Mouse (Mus musculus) ES-Bruce4 (cell line): ENCODE results near the gene Ssna1. TPM values are rescaled to one million over a fixed set of nuclear protein-coding genes. Genes with fewer than 3 reads are reported as not detected.
A peak's percentile ranks its signal among the peaks of the same experiment; 100 is the strongest.

ENCODE experiments used
- H3K27ac ChIP-seq: 2 replicates; pipeline ENCODE4 v1.5.1; 2012; ENCODE audit warnings: low read length, inconsistent platforms; ENCODE audit not compliant: insufficient read depth
- H3K27me3 ChIP-seq: 2 replicates; pipeline ENCODE4 v1.6.1; 2012; ENCODE audit warnings: mild to moderate bottlenecking, low read length, inconsistent platforms; ENCODE audit not compliant: control insufficient read depth, poor library complexity, insufficient read depth, severe bottlenecking
- H3K36me3 ChIP-seq: 2 replicates; pipeline ENCODE4 v1.6.1; 2012; ENCODE audit warnings: inconsistent platforms, mild to moderate bottlenecking, low read length, moderate library complexity; ENCODE audit not compliant: control insufficient read depth, poor library complexity, insufficient read depth, severe bottlenecking
- H3K4me1 ChIP-seq: one replicate; pipeline ENCODE4 v1.8.1; 2011; ENCODE audit warnings: low read length; ENCODE audit not compliant: control insufficient read depth, insufficient read depth
- H3K4me3 ChIP-seq: 2 replicates; pipeline ENCODE4 v1.5.1; 2011; ENCODE audit warnings: low read depth, mild to moderate bottlenecking, low read length
- H3K9ac ChIP-seq: 2 replicates; pipeline ENCODE4 v1.6.1; 2012; ENCODE audit warnings: low read depth, mild to moderate bottlenecking, inconsistent platforms; ENCODE audit not compliant: poor library complexity, severe bottlenecking
- H3K9me3 ChIP-seq: replicated peaks from 2 replicates; pipeline ENCODE4 v1.6.1; 2012; ENCODE audit warnings: mild to moderate bottlenecking, low read length, inconsistent platforms; ENCODE audit not compliant: control insufficient read depth, poor library complexity, insufficient read depth, severe bottlenecking
- CTCF ChIP-seq: IDR thresholded peaks from one replicate; pipeline ENCODE4 v1.8.1; 2011; ENCODE audit warnings: low read depth, low read length
- EP300 ChIP-seq: IDR thresholded peaks from 2 replicates; pipeline ENCODE4 v1.6.1; 2011; ENCODE audit warnings: low read depth, low read length; ENCODE audit not compliant: insufficient read depth
- POLR2A ChIP-seq: IDR thresholded peaks from one replicate; pipeline ENCODE4 v1.8.1; 2011; ENCODE audit warnings: low read length; ENCODE audit not compliant: insufficient read depth
- polyA plus RNA-seq: library from polyadenylated mRNA; stranded (reverse); fragments of >200 nt; gene quantifications from 2 replicates; pipeline ENCODE4 v1.2.4, GENCODE M21; 2011; ENCODE audit warnings: low read depth; ENCODE audit not compliant: missing spikeins, insufficient read depth, insufficient read length

Gene Ssna1
- polyA plus RNA-seq, 1 experiment: 49.1 TPM

DNA sequence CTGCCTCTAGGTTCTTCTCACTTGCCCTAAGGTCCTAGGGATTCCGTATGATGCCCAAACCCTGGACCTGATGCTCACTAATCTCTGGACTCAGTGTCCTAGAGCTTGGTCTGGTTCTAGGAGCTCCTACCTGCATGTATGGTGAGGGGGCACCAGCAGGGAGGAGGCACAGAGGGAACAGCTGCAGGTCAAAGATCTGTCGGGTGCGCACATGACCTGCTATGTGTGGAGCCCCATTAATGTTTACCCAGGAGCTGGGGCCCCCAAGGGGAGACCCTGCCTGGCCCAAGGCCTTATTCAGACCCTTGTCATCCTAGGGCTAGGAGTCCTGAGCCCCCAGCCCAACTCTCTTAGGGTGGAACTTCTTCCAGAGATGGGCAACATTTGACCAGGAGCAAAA is 38.2 kb downstream of the Ssna1 start, which contains the start of gene Slc34a3:
Gene Slc34a3 (minus strand): TSS at position 315 of the 400 bp plus-strand sequence.
- Histone ChIP-seq H3K9me3 (no peaks in the 10 kb centered on the region), H3K27ac (no peak within 1 kb of the TSS), H3K4me1 (peaks cover 15% of the 10 kb centered on the region), H3K36me3 (no peaks in the 10 kb centered on the region), H3K4me3 (no peak within 1 kb of the TSS), H3K9ac (no peak within 1 kb of the TSS), H3K27me3 (no peaks in the 10 kb centered on the region)
- TF ChIP-seq POLR2A (no peak), EP300 (no peak), CTCF (no peak)

- no peak for TF ChIP-seq POLR2A
- TF ChIP-seq EP300: no peak
- TF ChIP-seq CTCF: no peak
- Histone ChIP-seq H3K4me3 (no peak overlapping the region), H3K27me3 (no peaks in the 10 kb centered on the region)
Observed at GRCm38 (mm10) chr2:25233421-25233820, 38.8 kb downstream of the Ssna1 start.

DNA sequence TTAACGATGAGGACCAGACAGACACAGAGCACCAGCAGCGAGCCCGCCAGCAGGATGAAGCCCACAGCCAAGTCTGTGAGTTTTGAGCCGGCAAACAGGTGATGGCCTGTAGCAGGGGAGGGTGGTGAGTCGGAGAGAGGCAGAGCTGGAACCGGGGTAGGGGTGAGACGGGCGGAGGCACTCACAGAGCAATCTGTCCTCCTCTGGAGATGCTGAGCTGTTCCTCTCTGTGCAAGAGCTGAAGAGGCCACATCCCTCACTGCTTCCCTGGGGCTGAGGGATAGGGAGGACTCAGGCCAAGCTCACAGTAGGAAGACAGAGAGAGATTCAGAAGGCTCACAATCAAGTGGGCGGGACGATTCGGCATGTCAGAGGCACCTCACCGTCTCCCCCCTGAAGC is 41.2 kb downstream of the Ssna1 start:
- Histone ChIP-seq H3K9ac (peak overlapping the region; percentile 7), H3K27me3 (no peaks in the 10 kb centered on the region), H3K9me3 (no peaks in the 10 kb centered on the region), H3K4me1 (peaks cover 2% of the 10 kb centered on the region), H3K27ac (peak overlapping the region; percentile 20; the same call in 1 of the 2 replicates), H3K36me3 (no peaks in the 10 kb centered on the region), H3K4me3 (peak overlapping the region; percentile 41)
- TF ChIP-seq POLR2A (no peak), CTCF (no peak), EP300 (no peak)

More at GRCm38 (mm10) chr2:25233421-25233820, 38.8 kb downstream of the Ssna1 start:
- H3K36me3 ChIP-seq: no peaks in the 10 kb centered on the region
- no peaks in the 10 kb centered on the region for H3K9me3 ChIP-seq
- no peak overlapping the region for H3K27ac ChIP-seq
- H3K9ac ChIP-seq: no peak overlapping the region
- peaks cover 15% of the 10 kb centered on the region for H3K4me1 ChIP-seq

GRCm38 (mm10) chr2:25230581-25230980 is 41.7 kb downstream of the Ssna1 start:
- H3K27me3 ChIP-seq: no peaks in the 10 kb centered on the region
- H3K4me1 ChIP-seq: no peaks in the 10 kb centered on the region
- H3K4me3 ChIP-seq: peak overlapping the region; percentile 41
- 0 out of 2 replicates have a peak overlapping the region, but pooled peaks have one; percentile 20 for H3K27ac ChIP-seq
- peak overlapping the region; percentile 7 for H3K9ac ChIP-seq
- no peaks in the 10 kb centered on the region for H3K9me3 ChIP-seq
- H3K36me3 ChIP-seq: no peaks in the 10 kb centered on the region
- TF ChIP-seq EP300 (no peak), CTCF (no peak), POLR2A (no peak)

- Histone ChIP-seq H3K4me1 (no peaks in the 10 kb centered on the region), H3K27me3 (no peaks in the 10 kb centered on the region), H3K4me3 (no peak overlapping the region), H3K9me3 (no peaks in the 10 kb centered on the region), H3K27ac (no peak overlapping the region), H3K9ac (no peak overlapping the region), H3K36me3 (no peaks in the 10 kb centered on the region)
- TF ChIP-seq CTCF (no peak), POLR2A (no peak), EP300 (no peak)
Observed at GRCm38 (mm10) chr2:25229582-25229981, 42.7 kb downstream of the Ssna1 start.

- Histone ChIP-seq H3K27me3 (no peaks in the 10 kb centered on the region), H3K4me1 (no peaks in the 10 kb centered on the region), H3K27ac (no peak overlapping the region), H3K9me3 (no peaks in the 10 kb centered on the region), H3K4me3 (no peak overlapping the region), H3K36me3 (no peaks in the 10 kb centered on the region), H3K9ac (no peak overlapping the region)
- no peak for TF ChIP-seq CTCF
- no peak for TF ChIP-seq EP300
- TF ChIP-seq POLR2A: no peak
Observed at GRCm38 (mm10) chr2:25228995-25229530, 43.2 kb downstream of the Ssna1 start.
